Mouse (Mus musculus): ENCODE measurements around the gene Nav1. TPM values are rescaled to one million over a fixed set of nuclear protein-coding genes. Genes with fewer than 3 reads are reported as not detected.

Gene Nav1
- total RNA-seq, 2 experiments from 2014 or later: 33.0 to 36.0 TPM

GRCm38 (mm10) chr1:135520550-135521168 is 86.4 kb downstream of the Nav1 start:
- no peak for DNase-seq (ENCODE audit: low spot score in 2 of 2)

- DNase-seq (ENCODE audit: low spot score in 2 of 2): no peak
Measured at GRCm38 (mm10) chr1:135518661-135519060, 88.4 kb downstream of the Nav1 start.

- DNase-seq (ENCODE audit: low spot score in 2 of 2): no peak
Measured at GRCm38 (mm10) chr1:135517469-135517868, 89.6 kb downstream of the Nav1 start.

GRCm38 (mm10) chr1:135516511-135517305 is 90.4 kb downstream of the Nav1 start:
- DNase-seq (ENCODE audit: low spot score in 2 of 2): no peak

- no peak for DNase-seq (ENCODE audit: low spot score in 2 of 2)
Measured at GRCm38 (mm10) chr1:135515633-135516238, 91.4 kb downstream of the Nav1 start.

- DNase-seq (ENCODE audit: low spot score in 2 of 2): no peak
Measured at GRCm38 (mm10) chr1:135514913-135515632, 92.0 kb downstream of the Nav1 start.

- no peak for DNase-seq (ENCODE audit: low spot score in 2 of 2)
Measured at GRCm38 (mm10) chr1:135514046-135514445, 93.0 kb downstream of the Nav1 start.

GRCm38 (mm10) chr1:135513464-135513863 is 93.6 kb downstream of the Nav1 start:
- DNase-seq (ENCODE audit: low spot score in 2 of 2): no peak

GRCm38 (mm10) chr1:135510346-135510977 is 96.6 kb downstream of the Nav1 start:
- DNase-seq (ENCODE audit: low spot score in 2 of 2): peak in 1 of 2 experiments; percentile 40

GRCm38 (mm10) chr1:135509145-135510084 is 97.7 kb downstream of the Nav1 start:
- DNase-seq (ENCODE audit: low spot score in 2 of 2): no peak

GRCm38 (mm10) chr1:135508349-135508634 is 98.8 kb downstream of the Nav1 start:
- no peak for DNase-seq (ENCODE audit: low spot score in 2 of 2)

GRCm38 (mm10) chr1:135507572-135508348 is 99.3 kb downstream of the Nav1 start:
- DNase-seq (ENCODE audit: low spot score in 2 of 2): no peak

GRCm38 (mm10) chr1:135505499-135505898 is 101.6 kb downstream of the Nav1 start:
- DNase-seq (ENCODE audit: low spot score in 2 of 2): no peak

- DNase-seq (ENCODE audit: low spot score in 2 of 2): no peak
Measured at GRCm38 (mm10) chr1:135503436-135503835, 103.7 kb downstream of the Nav1 start.

- DNase-seq (ENCODE audit: low spot score in 2 of 2): no peak
Measured at GRCm38 (mm10) chr1:135502750-135503149, 104.3 kb downstream of the Nav1 start.

GRCm38 (mm10) chr1:135502135-135502534 is 105.0 kb downstream of the Nav1 start:
- DNase-seq (ENCODE audit: low spot score in 2 of 2): no peak

GRCm38 (mm10) chr1:135498455-135499358 is 108.4 kb downstream of the Nav1 start:
- no peak for DNase-seq (ENCODE audit: low spot score in 2 of 2)

GRCm38 (mm10) chr1:135495048-135495447 is 112.0 kb downstream of the Nav1 start:
- DNase-seq (ENCODE audit: low spot score in 2 of 2): no peak

Data from gastrocnemius, postnatal 4 days (tissue).